Mouse (Mus musculus) inflammation-experienced regulatory T-cells, adult 6 months (primary cell): ENCODE results near the gene Eps8l2. TPM values are rescaled to one million over a fixed set of nuclear protein-coding genes. Genes with fewer than 3 reads are reported as not detected.

ENCODE experiments used
- ATAC-seq: one replicate; pipeline ENCODE4 v1.8.0; 2017
- polyA plus RNA-seq, 3 experiments: library from polyadenylated mRNA; unstranded; fragments of 100-300 nt; shearing (Covaris generic); gene quantifications; one replicate each; pipeline ENCODE4 v1.2.1; 2017

Eps8l2 gene
- not detected for polyA plus RNA-seq

DNA sequence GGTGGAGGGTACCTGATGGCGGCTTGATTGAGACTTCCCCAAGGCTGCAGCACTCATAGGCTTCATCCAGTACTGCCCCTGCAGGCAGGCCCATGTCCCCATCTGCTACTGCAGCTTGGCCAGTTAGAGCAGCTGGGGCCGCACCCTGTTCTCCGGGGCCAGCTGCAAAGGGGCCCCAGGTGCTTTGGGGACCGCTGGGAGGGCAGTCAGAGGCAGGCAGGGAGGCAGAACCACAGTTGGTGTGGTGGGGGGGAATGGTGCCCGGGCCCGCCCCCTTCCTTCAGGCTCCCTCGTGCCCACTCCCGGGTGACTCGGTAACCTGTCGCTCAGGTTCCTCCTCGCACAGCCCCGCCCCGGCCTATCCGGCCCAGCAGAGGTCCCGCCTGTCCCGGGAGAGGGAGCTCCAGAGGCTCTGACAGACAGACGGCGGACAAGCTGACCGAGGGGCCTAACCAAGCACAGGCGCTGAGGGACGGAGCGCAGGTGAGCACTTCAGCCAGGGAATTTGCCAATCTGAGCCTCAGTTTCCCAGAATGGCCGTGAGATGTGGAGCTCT, at the start of gene Eps8l2:
Eps8l2 (plus strand) TSS at position 305 of the 556 bp plus-strand sequence.
- no peak for ATAC-seq

DNA sequence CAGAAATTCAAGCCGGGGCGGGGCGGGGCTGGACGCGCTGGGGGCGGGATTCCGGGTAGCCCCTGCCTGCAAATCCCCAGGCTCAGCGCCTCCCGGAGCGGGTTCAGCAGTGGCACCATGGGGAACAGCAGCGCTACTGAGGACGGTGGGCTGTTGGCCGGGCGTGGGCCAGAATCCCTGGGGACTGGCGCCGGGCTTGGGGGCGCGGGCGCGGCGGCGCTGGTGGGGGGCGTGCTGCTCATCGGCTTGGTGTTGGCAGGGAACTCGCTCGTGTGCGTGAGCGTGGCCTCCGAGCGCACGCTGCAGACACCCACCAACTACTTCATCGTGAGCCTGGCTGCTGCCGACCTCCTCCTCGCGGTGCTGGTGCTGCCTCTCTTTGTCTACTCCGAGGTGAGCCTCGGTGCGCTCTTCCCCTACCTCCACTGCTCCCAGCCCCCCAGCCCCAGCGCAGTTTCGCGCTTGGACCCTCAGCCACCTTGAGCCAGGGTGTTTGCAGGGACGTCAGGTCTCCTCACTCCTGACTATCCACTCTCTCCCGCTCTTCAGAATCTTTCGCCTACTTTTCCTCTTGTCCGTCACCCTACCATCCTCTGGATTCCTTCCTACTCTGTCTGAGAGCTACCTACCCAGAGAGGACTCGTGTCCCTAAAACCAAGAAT, 46.6 kb upstream of the Eps8l2 start, which contains the start of gene Drd4:
Drd4 (plus strand) TSS at position 86 of the 662 bp plus-strand sequence.
- ATAC-seq, result no peak

DNA sequence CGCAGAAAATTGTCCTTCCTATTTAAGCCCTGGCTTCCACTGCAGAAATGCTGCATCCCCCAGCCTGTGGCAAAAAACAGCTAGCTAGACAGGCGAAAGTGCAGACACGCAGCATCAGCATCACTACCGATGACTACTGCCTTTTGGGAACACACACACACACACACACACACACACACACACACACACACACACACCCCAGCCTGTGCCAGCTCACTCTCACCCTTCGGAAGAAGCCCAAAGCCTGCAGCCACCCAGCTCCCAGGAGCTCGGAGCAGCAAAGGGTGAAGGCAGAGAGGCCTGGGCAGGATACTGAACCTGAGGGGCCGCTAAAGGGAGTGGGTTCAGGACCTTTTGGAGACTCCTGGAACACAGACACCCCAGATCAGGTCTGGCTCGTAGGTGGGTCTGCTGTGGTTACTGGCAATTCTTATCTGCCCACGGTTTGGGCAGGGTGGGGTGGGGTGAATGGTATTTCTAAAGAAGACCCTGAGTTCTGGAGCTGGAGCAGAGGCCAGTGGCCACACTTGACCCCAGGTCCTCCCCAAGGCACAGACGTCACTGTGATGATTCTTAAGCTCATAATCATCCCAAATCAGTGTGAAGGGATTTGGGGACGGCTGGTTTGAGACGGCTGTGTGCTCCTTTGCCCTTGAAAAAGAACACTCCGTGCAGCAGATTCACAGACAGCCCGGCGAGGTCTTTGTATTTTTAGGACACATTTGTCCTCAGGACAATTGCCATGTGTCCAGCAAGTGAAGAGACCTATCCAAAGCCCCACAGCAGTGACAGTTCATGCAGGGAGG, 45.9 kb upstream of the Eps8l2 start:
- no peak for ATAC-seq

DNA sequence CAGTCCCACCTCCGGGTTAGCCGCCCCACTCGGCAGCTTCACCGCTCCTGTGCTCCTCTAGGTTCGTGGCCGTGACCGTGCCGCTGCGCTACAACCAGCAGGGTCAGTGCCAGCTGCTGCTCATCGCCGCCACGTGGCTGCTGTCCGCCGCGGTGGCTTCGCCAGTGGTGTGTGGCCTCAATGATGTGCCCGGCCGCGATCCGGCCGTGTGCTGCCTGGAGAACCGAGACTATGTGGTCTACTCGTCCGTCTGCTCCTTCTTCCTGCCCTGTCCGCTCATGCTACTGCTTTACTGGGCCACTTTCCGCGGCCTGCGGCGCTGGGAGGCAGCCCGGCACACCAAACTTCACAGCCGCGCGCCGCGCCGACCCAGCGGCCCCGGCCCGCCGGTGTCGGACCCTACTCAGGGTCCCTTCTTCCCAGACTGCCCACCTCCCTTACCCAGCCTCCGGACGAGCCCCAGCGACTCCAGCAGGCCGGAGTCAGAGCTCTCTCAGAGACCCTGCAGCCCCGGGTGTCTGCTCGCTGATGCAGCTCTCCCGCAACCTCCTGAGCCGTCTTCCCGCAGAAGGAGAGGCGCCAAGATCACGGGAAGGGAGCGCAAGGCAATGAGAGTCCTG, 44.7 kb upstream of the Eps8l2 start:
- ATAC-seq, result no peak

DNA sequence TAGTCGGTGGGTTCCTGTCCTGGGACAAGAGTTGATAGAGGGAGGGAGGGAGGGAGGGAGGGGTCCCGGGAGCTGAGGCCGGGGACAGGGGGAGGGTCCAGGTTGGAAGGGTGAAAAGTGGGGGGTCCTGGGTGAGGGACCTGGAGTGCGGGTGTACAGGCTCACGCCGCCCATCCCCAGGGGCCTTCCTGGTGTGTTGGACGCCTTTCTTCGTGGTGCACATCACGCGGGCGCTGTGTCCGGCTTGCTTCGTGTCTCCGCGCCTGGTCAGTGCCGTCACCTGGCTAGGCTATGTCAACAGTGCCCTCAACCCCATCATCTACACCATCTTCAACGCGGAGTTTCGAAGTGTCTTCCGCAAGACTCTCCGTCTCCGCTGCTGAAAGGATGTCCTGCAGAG, 44.2 kb upstream of the Eps8l2 start:
- ATAC-seq, result no peak

DNA sequence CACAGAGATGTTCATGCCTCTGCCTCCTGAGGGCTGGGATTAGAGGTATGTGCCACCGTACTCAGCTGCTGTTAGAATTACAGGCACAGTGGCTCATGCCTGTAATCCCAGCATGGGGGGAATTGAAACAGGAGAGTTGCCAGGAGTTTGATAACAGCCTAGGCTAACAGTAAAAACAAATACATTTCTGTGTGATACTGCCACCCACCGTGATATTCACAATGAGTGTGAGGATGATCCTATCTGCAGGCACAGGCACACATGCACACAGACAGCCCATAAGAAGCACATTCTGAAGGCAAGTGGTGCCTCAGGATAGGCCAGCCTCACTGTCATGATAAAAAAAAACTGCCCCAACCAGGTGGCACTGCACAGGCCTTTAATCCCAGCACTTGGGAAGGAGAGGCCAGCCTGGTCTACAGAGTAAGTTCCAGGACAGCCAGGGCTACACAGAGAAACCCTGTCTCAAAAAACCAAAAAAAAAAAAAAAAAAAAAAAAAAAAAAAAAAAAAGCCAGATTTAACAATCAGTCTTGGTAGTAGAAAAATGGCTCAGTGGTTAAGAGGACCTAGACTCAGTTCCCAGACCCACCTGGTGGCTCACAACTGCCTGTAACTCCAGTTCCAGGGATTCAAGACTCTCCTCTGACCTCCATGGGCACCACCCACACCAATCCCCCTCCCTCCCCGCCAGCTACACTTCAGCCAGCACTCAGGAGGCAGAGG, 40.6 kb upstream of the Eps8l2 start:
- no peak for ATAC-seq

DNA sequence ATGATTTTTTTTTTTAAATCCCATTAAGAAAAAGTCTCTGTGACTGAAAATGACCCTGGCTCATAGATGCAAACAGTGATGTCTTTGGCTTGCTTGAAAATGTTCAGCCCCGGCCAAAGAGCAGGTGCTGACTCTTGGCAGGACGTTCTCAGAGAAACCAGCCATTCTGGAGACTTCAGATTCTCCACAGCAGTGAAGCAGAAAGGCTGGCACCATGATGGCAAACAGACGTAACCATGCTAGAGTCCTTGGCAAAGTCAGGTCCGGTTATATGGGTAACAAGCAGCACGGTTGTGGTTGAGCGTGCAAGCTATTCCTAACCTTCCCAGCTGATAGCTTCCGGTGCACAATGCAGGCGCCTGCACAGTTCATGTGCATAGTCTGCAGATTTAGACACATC, 39.5 kb upstream of the Eps8l2 start:
- no peak for ATAC-seq

DNA sequence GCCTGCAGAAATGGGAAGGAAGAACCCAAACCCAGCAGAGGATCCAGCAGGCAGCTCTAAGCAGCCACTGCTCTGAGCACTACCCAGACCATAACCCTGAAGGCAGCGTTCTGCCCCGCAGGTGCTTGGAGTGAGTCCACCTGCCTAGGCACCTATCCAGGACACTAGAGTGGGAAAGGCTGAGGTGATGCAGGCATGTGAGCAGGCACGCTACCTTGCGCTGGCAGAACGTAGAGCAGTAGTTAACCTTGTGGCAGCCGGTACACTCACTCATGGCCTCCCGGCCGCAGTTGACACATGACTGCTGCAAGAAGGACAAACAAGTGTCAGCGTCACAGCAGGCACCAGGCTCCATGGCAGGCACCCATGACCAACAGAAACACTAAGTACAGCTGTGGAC, 37.3 kb upstream of the Eps8l2 start:
- no peak for ATAC-seq

DNA sequence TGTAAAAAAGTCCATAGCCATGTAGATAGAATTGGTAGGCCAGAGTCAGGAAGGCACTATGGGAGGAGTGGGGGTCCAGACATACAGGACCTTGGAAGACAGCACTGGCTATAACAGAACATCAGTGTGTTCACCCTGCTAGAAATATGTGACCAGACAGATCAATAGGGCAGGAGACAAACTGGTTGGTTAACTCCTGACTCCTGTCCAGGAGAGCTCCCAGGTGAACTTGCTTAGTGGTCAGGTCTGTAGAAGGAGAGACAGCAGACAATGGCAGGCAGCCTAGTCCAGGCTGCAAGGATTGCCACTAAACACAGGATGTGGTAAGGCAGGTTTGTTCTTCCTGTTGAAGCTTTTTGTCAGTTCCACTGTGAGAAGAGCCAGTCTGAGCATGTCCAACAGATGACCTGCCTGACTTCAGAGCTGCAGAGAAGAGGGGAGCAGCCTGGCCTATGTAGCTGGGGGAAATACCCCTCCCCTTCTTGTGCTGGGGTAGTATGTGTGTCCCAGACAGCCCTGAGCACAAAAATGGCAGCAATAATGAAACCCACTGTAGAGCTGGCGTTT, 35.9 kb upstream of the Eps8l2 start:
- peak; percentile 87 for ATAC-seq

DNA sequence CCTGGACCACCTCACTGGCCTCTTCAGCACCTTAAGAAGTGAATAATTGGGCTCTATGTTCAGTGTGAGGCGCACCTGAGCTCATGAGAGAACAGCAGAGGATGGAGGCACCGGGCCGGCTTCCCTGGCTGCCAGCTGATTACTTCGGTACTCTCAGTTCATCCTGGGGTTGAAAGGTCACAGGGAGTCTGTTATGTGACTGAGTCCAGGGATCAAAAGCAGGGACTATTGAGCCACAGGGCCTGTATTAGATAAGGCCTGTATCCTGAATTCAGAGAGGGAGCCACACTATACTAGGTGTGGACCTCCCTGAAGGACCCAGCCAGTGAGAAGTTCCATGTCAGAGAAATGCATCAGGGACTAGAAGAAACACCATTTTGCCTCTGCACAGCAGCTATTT, 34.1 kb upstream of the Eps8l2 start:
- ATAC-seq, result no peak

DNA sequence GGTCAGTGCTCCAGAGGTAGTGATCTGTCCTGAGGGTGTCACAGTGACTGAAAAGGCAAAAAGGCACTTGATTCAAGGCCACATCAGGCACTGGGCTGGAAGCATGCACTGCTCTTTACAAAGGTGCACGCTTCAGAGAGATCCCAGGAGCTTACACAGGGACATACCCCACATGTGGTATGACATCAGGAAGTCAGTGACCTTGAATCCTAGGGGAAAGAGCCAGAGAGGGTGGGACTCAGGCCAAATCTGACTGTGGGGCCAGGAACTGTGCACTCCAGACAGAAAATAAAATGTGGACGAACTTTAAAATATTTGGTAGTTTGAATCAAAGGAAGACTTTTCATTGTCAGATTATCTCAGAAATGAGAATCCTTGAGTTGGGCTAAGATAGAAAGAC, 24.3 kb upstream of the Eps8l2 start:
- no peak for ATAC-seq

DNA sequence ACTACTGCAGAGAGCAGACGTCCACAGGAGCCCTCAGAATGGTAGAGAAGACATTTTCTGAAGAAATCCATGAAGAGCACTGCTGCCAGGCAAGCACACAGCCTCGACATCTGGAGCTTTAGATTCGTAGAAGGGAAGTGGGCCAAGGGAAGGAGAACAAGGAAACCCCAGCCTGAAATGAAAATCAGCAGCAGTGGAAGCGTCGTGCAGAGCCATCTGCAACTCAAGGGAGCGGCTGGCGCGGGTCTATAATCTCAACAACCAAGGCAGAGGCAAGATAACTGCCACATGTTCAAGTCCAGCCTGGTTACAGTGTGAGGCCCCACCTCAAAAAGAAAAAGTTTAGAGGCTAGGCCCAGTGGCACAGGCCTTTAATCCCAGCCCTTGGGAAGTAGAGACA, 23.6 kb upstream of the Eps8l2 start:
- ATAC-seq, result no peak

DNA sequence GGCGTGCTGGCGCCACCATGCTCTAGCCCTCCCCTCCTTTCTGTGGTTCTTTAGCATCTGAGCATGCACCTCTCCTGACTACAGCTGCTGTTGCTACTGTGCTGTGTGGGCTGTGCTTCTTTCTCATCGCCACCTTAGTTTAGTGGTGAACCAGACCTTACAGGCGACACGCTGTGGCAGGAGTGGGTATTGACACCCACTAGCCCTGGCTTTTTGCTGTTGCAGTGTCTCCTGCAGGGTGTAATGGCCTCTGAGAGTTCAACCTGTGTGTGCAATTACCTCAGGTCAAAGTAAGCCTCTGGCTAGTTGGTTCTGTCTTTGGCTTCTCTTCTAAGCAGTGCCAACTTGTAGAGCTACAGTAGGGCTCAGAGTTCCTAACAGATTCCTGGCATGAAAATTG, 22.7 kb upstream of the Eps8l2 start:
- peak; percentile 82 for ATAC-seq

DNA sequence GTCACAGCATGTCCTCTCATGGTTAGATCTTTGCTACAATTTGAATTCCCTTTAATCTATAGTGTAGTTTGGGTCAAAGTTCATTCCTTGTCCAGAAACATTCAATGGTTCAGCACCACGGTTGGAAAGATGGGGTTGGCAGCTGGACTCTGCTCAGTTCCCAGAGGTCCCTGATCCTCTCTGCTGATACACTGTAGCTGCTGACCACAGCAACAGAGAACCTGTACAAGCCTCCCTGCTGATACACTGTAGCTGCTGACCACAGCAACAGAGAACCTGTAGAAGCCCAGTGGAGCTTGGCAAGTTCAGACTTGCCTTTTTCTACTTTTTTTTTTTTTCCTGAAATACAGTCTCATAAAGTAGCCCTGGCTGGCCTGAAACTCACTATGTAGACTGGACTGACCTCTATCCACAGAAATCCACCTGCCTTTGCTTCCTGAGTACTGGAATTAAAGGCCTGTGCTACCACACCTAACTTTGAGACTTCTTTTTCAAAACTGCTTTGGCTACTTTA, 21.0 kb upstream of the Eps8l2 start:
- no peak for ATAC-seq

DNA sequence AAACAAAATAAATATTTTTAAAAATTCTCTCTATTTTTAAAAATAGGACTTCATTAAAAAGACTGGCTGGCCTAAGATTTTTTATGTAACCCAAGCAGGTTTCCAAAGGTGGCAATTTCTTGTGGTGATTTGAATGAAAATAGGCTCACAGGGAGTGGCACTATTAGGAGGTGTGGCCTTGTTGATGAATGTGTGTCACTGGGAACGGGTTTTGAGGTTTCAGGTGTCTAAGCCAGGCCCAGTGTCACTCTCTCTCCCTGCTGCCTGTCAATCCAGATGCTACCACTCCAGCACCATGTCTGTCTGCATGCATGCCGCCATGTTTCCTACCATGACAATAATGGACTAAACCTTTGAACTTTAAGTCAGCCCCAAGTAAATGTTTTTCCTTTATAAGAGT, 19.2 kb upstream of the Eps8l2 start:
- no peak for ATAC-seq

DNA sequence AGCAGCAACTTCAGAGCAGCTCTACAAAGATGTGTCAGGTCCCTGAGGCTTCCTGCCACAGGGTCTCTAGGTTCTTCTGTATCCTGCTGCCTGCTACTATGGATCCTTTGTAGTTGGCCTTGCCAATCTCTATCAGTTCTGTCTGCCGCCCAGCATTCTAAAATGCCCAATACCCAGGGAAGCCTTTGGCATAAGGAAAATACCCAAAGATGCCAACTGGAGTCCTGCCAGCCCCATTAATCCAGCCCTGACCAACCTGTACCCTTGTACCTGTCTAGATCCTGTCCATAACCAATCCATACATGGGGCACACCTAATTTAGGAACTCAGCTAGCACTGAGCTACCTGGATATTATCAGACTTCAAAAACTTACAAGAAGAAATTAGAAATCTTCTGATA, 14.0 kb upstream of the Eps8l2 start:
- no peak for ATAC-seq

DNA sequence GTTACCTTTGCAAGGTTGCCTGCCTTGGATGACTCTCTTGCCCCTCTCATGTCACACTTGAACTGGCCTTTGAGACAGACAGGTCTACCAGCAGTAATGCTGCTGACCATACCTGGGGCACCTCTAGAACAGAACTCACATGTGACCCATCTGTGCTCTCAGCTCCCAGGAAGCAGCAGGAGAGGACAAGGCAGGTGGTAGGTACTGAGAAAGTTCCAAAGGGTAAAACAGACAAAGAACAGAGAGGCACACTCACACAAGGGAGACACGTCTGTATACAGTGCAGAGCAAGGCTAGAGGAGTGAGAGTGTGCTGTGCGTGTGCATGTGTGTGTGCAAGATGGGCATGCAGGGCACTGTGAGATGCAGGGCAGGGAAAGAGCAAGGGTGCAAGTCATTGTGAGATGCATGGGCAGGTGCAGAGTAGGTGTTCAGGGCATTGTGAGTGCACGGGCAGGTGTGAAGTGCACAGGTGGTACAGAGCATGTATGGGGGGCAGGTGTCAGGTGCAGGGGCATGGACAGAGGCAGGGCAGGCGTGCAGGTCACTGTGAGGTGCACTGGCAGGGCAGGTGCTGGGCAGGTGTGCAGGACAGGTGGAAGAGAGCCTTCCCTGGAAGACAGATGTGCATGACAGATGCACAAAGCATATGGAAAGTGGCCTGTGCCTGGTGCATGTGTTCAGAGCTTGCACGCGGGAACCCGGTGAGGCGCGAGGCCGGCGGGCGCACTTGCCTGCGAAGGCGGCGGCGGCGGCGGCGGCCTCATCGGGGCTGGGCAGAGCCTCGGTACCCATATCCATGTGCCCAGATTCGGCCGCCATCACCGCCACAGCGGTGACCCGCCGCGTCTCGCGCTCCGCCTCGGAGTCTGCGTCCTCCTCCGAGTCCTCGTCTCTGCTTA, 11.9 kb upstream of the Eps8l2 start:
- ATAC-seq, result peak; percentile 13

DNA sequence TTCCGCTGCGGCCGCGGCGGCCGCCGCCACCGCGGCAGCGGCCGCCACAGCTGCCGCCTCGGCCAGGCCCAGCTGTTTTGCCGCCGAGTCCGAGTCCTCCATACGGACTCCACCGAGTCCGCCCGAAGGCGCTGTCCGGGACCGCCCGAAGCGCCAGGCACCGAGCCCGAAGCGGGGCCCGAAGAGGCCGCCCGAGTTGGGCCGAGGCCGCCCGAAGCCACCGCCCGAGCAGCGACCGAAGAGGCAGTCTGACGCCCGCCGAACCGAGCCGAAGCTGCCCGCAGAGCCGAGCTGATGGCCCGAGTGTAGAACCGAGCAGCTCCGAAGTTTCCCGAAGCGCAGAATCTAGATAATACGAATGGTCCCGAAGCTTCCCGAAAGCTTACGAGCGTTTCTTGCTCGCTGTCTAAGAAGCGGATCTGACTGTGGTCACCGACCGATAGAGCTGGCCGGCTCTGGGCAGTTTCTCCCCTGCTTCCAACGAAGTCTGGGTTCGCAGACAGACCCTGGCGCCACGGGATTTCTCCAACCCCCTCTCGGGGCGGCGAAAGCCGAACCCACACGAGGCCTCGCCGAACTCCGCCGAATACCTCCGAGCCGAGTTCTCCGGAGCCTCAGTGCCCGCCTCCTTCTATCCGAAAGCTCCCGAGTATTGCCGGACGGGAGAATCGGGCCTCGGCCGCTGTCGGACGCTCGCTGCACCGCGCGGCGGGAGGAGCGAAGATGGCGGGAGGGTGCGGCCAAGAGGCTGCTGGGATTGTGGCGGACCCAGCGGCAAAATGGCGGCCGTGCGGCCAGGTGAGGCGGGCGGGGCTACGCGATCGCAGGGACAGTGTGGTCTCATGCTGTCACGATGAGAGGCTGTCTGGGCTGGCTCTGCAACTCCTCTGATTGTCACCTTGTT, 11.0 kb upstream of the Eps8l2 start, which contains the start of the genes Deaf1 and Tmem80:
Deaf1 (minus strand) TSS at position 222 of the 904 bp plus-strand sequence.
Tmem80 (plus strand) TSS at position 271 of the 904 bp plus-strand sequence.
- ATAC-seq, result peak; percentile 90

DNA sequence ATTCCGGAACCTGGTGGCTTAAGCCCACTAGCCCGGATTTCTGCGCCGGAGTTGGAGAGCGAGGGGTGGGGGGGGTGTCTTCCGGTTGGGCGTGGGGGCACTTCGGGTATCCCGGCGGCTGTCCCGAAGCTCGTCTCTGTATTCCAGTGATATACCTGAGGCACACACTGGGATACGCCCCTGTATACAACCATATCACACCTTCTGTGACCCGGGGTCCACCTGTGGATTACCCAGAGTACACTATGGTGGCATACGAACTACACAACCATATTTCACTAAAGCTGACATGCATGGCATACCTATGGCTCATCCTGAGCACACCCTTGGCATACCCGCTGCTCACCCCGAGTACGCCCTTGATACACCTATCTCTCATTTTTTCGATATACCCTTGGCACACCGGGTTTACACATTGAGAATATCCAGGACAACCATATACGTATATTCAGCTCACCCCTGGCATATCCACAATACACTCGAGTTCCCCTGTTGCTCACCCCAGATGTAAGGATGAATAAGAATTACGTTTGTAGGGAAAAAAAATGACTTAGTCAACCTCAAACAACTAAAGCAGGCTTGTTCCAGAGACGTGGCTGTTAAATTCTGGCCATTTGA, 10.2 kb upstream of the Eps8l2 start:
- no peak for ATAC-seq
